Mouse (Mus musculus): Measurements from ENCODE around the gene Irf5.

DNA sequence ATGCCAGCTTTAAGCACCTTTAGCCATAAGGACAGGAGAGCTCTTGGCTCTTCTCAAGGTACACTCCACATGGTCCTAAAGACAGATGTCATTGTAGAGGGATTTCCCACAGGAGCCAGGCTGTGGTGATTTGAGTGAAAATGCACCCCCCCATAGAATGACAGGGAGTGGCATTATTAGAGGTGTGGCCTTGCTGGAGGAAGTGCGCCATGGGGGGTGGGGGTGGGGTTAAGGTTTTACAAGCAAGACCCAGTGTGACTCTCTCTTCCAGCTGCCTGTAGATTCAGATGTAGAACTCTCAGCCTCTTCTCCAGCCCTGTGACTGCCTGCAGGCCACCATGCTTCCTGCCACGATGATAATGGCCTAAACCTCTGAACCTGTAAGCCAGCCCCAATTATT is 40.5 kb upstream of the Irf5 start:
- TF ChIP-seq CTCF (IDR thresholded peaks at IDR 0.05; ENCODE audit: extremely low read depth, insufficient read length, insufficient replicate concordance, low read depth, low read length) (no peak), POLR2A (IDR thresholded peaks at IDR 0.05; ENCODE audit: low read depth, low read length) (no peak)

All from small intestine, adult 2 months (tissue).